Mouse (Mus musculus) midbrain, postnatal 0 days (tissue): ENCODE measurements at regions not wholly inside any gene's neighbourhood (a gene's known extent, or its start where the extent isn't known, plus 50 kb on each side); places are given as distances from the start of the nearest gene placed in this dataset.

Experiments
- ATAC-seq: fragments of 200-750 bp; cut with Nextera tagmentation; 2 replicates; pipeline ENCODE4 v1.8.0; 2017; ENCODE audit warnings: moderate number of reproducible peaks, mild to moderate bottlenecking, moderate TSS enrichment, moderate library complexity; ENCODE audit not compliant: low FRiP score
- DNase-seq: peaks from one replicate; pipeline ENCODE4 v3.0.0-alpha.2; 2015; ENCODE audit warnings: low spot score
- H3K27ac ChIP-seq: fragments of 300-500 bp; sonication (generic); 2 replicates; pipeline ENCODE4 v1.5.1; 2014; ENCODE audit warnings: low read depth, mild to moderate bottlenecking, low read length, mixed read lengths
- H3K27me3 ChIP-seq: fragments of 300-500 bp; sonication (generic); 2 replicates; pipeline ENCODE4 v1.6.1; 2014; ENCODE audit warnings: low read length, control low read depth, mixed read lengths; ENCODE audit not compliant: insufficient read depth
- H3K36me3 ChIP-seq: fragments of 300-500 bp; sonication (generic); 2 replicates; pipeline ENCODE4 v1.6.1; 2014; ENCODE audit warnings: low read length, control low read depth, mixed read lengths; ENCODE audit not compliant: insufficient read depth
- H3K4me1 ChIP-seq: fragments of 300-500 bp; sonication (generic); 2 replicates; pipeline ENCODE4 v1.6.1; 2014; ENCODE audit warnings: mild to moderate bottlenecking, control low read depth, antibody characterized with exemption, low read length, mixed read lengths; ENCODE audit not compliant: insufficient read depth
- H3K4me2 ChIP-seq: fragments of 300-500 bp; sonication (generic); 2 replicates; pipeline ENCODE4 v1.6.1; 2014; ENCODE audit warnings: low read depth, mild to moderate bottlenecking, low read length, mixed read lengths; ENCODE audit not compliant: poor library complexity, severe bottlenecking
- H3K4me3 ChIP-seq: fragments of 300-500 bp; sonication (generic); 2 replicates; pipeline ENCODE4 v1.5.1; 2014; ENCODE audit warnings: low read depth, mild to moderate bottlenecking, low read length, moderate library complexity
- H3K9ac ChIP-seq: fragments of 300-500 bp; sonication (generic); replicated peaks from 2 replicates; pipeline ENCODE4 v1.6.1; 2014; ENCODE audit warnings: mild to moderate bottlenecking, low read length, moderate library complexity, mixed read lengths; ENCODE audit not compliant: poor library complexity, severe bottlenecking
- H3K9me3 ChIP-seq: fragments of 300-500 bp; sonication (generic); 2 replicates; pipeline ENCODE4 v1.6.1; 2016; ENCODE audit warnings: low read length, control low read depth
- CTCF ChIP-seq: IDR thresholded peaks from 2 replicates; pipeline ENCODE4 v1.5.1; 2016; ENCODE audit warnings: antibody characterized with exemption, mild to moderate bottlenecking
- WGBS: fragments of 180-500 bp; shearing (Covaris S2); extraction: QIAGEN DNeasy Blood & Tissue Kit; methylation state at CpG from one replicate; pipeline ENCODE4 v1.1.7; 2014; 5-methylcytosine and 5-hydroxymethylcytosine counted together

- Histone ChIP-seq H3K4me2 (no peak overlapping the region), H3K27me3 (no peaks in the 10 kb centered on the region), H3K9ac (no peak overlapping the region), H3K4me3 (no peak overlapping the region), H3K9me3 (no peaks in the 10 kb centered on the region), H3K4me1 (no peaks in the 10 kb centered on the region), H3K36me3 (no peaks in the 10 kb centered on the region), H3K27ac (no peak overlapping the region)
- no peak for ATAC-seq
- DNase-seq = no peak
- WGBS = 80% methylated on average over 8 of the region's 8 CpGs
- no peak for TF ChIP-seq CTCF
Observed at GRCm38 (mm10) chr4:124126258-124126657, 208.4 kb upstream of the 4930535I16Rik start.

DNA sequence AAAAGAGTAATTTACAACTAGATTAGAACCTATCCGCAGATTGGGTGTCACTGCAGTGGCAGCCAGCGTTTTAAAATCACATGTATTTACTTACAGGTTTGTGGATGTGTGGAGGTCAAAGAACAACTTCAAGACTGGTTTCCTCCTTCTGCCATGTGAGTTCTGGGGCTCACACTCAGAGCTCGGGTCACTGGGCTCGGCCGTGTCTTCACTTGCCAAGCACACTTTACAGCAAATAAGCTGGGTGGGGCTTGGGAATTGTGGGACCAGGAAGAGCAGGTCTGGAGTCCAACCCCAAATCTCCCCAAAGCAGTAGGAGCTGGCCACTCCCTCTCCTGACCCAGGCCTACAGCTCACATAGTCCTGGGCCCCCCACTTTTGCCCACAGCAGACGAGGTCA, 202.5 kb upstream of the 4930535I16Rik start:
- WGBS = 80% methylated on average over 6 of the region's 6 CpGs
- ATAC-seq = no peak
- DNase-seq = no peak

DNA sequence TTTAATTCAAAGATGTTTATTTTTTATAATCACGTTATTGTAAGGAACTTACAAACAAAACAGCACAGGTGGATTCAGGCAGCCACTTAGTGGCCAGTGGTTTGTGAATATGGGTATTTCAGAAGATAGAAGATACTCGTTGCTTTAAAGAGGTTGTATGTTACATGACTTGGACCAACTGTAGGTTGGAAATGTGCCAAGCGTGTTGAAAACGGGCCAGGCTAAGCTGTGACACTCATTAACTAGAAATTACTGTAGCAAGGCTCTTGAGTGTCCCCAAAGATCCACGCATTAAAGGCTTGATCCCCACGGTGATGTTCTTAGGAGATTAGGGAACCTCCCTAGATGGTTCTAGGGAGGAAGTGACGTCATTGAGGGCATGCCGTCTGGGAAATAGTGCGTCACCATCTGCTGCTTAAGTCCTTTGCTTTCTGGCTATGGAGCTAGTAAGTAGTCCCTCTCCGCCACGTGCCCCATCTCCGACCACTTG, 196.1 kb upstream of the 4930535I16Rik start:
- no peaks in the 10 kb centered on the region for H3K36me3 ChIP-seq
- ATAC-seq (no peak), DNase-seq (peak; percentile 30)
- no peaks in the 10 kb centered on the region for H3K27me3 ChIP-seq
- H3K27ac ChIP-seq = no peak overlapping the region
- H3K4me3 ChIP-seq = no peak overlapping the region
- 74% methylated on average over 12 of the region's 12 CpGs for WGBS
- H3K4me1 ChIP-seq = no peaks in the 10 kb centered on the region
- no peak overlapping the region for H3K4me2 ChIP-seq
- no peak for TF ChIP-seq CTCF
- no peak overlapping the region for H3K9ac ChIP-seq
- H3K9me3 ChIP-seq = no peaks in the 10 kb centered on the region

More for the DNA sequence above, 202.5 kb upstream of the 4930535I16Rik start:
- Histone ChIP-seq H3K36me3 (no peaks in the 10 kb centered on the region), H3K9ac (no peak overlapping the region), H3K4me3 (no peak overlapping the region), H3K9me3 (no peaks in the 10 kb centered on the region), H3K4me1 (no peaks in the 10 kb centered on the region), H3K27ac (no peak overlapping the region), H3K27me3 (no peaks in the 10 kb centered on the region), H3K4me2 (no peak overlapping the region)
- no peak for TF ChIP-seq CTCF

GRCm38 (mm10) chr4:124110705-124111104, 192.9 kb upstream of the 4930535I16Rik start:
- peak; percentile 61 for TF ChIP-seq CTCF
- WGBS = 70% methylated on average over 8 of the region's 8 CpGs
- H3K9ac ChIP-seq = no peak overlapping the region
- H3K4me1 ChIP-seq = no peaks in the 10 kb centered on the region
- no peak for DNase-seq
- H3K9me3 ChIP-seq = no peaks in the 10 kb centered on the region
- H3K36me3 ChIP-seq = no peaks in the 10 kb centered on the region
- H3K27ac ChIP-seq = no peak overlapping the region
- ATAC-seq = no peak
- H3K27me3 ChIP-seq = no peaks in the 10 kb centered on the region
- no peak overlapping the region for H3K4me3 ChIP-seq
- no peak overlapping the region for H3K4me2 ChIP-seq

DNA sequence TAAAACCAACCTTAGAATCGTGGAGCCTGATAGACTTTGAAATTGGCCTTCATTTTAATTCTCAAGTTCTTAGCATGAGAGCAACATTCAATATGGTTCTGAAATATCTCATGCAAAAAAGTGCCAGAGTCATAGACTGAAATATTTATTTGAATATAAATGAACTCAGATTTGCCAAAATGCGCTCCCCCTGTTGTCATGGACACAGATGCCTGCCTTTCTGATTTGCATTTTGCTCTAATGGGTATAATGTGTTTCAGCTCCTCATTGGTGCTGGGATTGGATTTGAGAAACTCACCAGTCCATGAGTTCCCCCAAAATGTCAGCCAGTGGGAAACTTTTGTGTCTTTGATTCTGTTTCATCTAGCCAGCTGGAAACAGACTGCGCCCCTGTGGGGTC, 191.5 kb upstream of the 4930535I16Rik start:
- Histone ChIP-seq H3K36me3 (no peaks in the 10 kb centered on the region), H3K4me1 (no peaks in the 10 kb centered on the region), H3K9me3 (no peaks in the 10 kb centered on the region), H3K27me3 (no peaks in the 10 kb centered on the region), H3K27ac (no peak overlapping the region), H3K4me2 (no peak overlapping the region), H3K9ac (no peak overlapping the region), H3K4me3 (no peak overlapping the region)
- 42% methylated on average over 3 of the region's 3 CpGs for whole genome bisulfite sequencing
- DNase-seq (no peak), ATAC-seq (no peak)
- no peak for TF ChIP-seq CTCF

DNA sequence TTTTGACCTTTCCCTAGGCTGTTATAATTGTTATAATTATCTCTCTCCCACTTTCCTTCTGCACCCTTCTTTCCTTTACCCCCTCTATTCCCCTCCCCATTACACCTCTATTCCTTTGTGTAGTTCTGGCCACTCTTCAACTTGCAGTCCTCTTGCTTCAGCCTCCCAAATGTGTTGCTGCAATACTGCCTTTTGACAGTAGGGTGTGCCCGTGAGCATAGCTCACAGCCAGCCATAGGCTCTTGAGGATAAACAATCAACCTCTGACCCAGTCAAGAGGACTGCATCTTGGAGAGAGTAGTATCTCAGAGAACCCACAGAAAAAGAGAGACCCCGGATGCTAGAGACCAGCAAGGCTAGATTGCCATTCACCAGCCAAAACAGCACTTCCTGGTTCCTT, 184.9 kb upstream of the 4930535I16Rik start:
- Histone ChIP-seq H3K9me3 (no peaks in the 10 kb centered on the region), H3K9ac (no peak overlapping the region), H3K4me2 (no peak overlapping the region), H3K4me1 (no peaks in the 10 kb centered on the region; the same call in 1 of the 2 replicates), H3K36me3 (no peaks in the 10 kb centered on the region), H3K27ac (no peak overlapping the region), H3K27me3 (no peaks in the 10 kb centered on the region), H3K4me3 (no peak overlapping the region)
- ATAC-seq (no peak), DNase-seq (no peak)
- peak; percentile 57 for TF ChIP-seq CTCF
- 35% methylated on average over 2 of the region's 2 CpGs for WGBS
